Mouse (Mus musculus): ENCODE results near the gene Ssxa1. TPM values are rescaled to one million over a fixed set of nuclear protein-coding genes. Genes with fewer than 3 reads are reported as not detected.

Ssxa1 gene
- not detected in 4 replicates for total RNA-seq (2023; ENCODE audit: inconsistent age)

GRCm38 (mm10) chrX:21115520-21115919 lies at the start of gene Ssxa1:
Gene Ssxa1 (plus strand): TSS chrX:21115820.

GRCm38 (mm10) chrX:21068106-21068505 lies 47.5 kb upstream of the Ssxa1 start, which contains the start of gene Spaca5:
Gene Spaca5 (plus strand): TSS chrX:21068406.

GRCm38 (mm10) chrX:21088983-21089866 lies 26.4 kb upstream of the Ssxa1 start, which contains the start of gene Zfp300:
Gene Zfp300 (minus strand): TSS chrX:21089527.

Other genes starting within 250 kb of the Ssxa1 start
- gene Timp1, start 245.7 kb upstream of the Ssxa1 start, total RNA-seq (2023; ENCODE audit: inconsistent age): not detected in 4 replicates
- gene Syn1, start 194.8 kb upstream of the Ssxa1 start, total RNA-seq (2023; ENCODE audit: inconsistent age): 0.15 to 0.26 TPM (median 0.21 TPM) in 3 of 4 replicates, not detected in the other
- 31.5 to 47.2 TPM (median 36.0 TPM) in 4 replicates for gene Cfp, start 184.3 kb upstream of the Ssxa1 start, total RNA-seq (2023; ENCODE audit: inconsistent age)
- gene Elk1, start 165.2 kb upstream of the Ssxa1 start, total RNA-seq (2023; ENCODE audit: inconsistent age): 20.3 to 21.2 TPM (median 21.1 TPM) in 4 replicates
- 27.0 to 41.9 TPM (median 35.6 TPM) in 4 replicates for gene Uxt, start 153.8 kb upstream of the Ssxa1 start, total RNA-seq (2023; ENCODE audit: inconsistent age)
- 16.4 to 19.4 TPM (median 17.3 TPM) in 4 replicates for gene Zfp182, start 53.5 kb upstream of the Ssxa1 start, total RNA-seq (2023; ENCODE audit: inconsistent age)
- not detected in 4 replicates for gene Spaca5, start 47.4 kb upstream of the Ssxa1 start, total RNA-seq (2023; ENCODE audit: inconsistent age)
- gene Zfp300, start 26.3 kb upstream of the Ssxa1 start, total RNA-seq (2023; ENCODE audit: inconsistent age): 0.32 to 0.78 TPM (median 0.48 TPM) in 4 replicates
- gene Gm21876, start 59.8 kb downstream of the Ssxa1 start, total RNA-seq (2023; ENCODE audit: inconsistent age): not detected in 4 replicates

All from B cell, adult (primary cell).